8 mouse cellular contexts compared by ENCODE assay signal in the genomic region with DNA sequence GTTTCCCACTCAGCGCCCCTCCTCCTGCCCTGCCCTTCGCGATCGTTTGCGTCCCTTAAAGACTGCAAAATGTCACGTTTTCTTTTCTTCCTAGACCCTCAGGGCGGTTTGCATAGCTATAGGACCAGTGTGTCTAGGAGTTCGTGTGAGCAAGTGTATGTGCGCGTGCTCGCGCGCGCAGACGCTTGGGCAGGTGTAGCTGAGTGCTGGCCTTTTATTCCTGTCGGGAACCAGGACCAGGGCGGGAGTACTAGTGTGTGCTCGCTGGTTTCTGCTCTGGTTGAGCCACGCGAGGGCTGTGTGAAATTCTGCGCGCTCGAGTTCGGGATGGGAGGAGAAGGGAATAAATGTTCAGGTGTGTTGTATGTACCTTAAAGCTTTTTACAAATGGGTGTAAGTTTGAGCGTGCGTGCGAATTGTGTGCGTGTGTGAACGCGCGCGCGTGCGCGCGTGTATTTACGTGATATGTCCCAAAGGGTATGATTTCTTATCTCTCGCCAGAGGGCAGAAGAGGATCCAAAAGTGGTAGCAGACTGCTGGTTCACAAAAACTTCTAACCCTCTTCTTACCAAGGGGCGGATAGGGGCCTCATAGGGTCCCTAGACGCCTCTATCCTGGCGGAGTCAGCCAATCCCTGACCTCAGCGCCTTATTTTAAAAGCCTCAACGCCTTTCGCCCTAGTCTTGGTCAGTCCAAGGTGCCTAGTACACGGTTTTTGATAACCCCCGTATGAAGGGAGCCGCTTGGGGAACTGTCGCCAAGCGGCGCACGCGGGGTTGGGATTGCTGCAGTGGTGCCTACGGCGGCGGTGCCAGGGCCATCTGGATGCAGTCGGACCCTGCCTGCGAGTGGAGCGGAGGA. TPM values are rescaled to one million over a fixed set of nuclear protein-coding genes. Genes with fewer than 3 reads are reported as not detected.
A peak's percentile ranks its signal among the peaks of the same experiment; 100 is the strongest.
DNase-seq lines count a peak whose midpoint lies in the region; ATAC-seq lines count a peak whose summit lies in the region.

No protein-coding gene starts in this region.

- peaks cover 9% of the 10 kb centered on the region for H3K4me1 ChIP-seq in brown adipose tissue, adult 24 weeks (ENCODE audit: control insufficient read depth, insufficient read depth, insufficient read length, low read length)
- H3K4me1 ChIP-seq in heart, embryonic 12.5 days (replicated peaks), result peaks cover 44% of the 10 kb centered on the region
- peaks cover 44% of the 10 kb centered on the region for H3K4me1 ChIP-seq in kidney, embryonic 16.5 days (ENCODE audit: insufficient read depth, low read length)

- H3K36me3 ChIP-seq in heart, embryonic 12.5 days, result no peaks in the 10 kb centered on the region
- H3K36me3 ChIP-seq in kidney, embryonic 16.5 days (ENCODE audit: insufficient read depth, low read length), result no peaks in the 10 kb centered on the region

- H3K27me3 ChIP-seq in heart, embryonic 12.5 days (replicated peaks), result peaks cover 80% of the 10 kb centered on the region
- H3K27me3 ChIP-seq in kidney, embryonic 16.5 days (ENCODE audit: insufficient read depth, low read length), result peaks cover 64% of the 10 kb centered on the region

- H3K27ac ChIP-seq in brown adipose tissue, adult 24 weeks (replicated peaks; ENCODE audit: low read depth, low read length), result no peak overlapping the region
- H3K27ac ChIP-seq in heart, embryonic 12.5 days (ENCODE audit: poor library complexity, severe bottlenecking), result no peak overlapping the region
- no peak overlapping the region for H3K27ac ChIP-seq in kidney, embryonic 16.5 days (ENCODE audit: low read length)

- peak overlapping the region; percentile 69 for H3K4me3 ChIP-seq in brown adipose tissue, adult 24 weeks (ENCODE audit: insufficient read depth, low read depth, low read length)
- H3K4me3 ChIP-seq in heart, embryonic 12.5 days, result peak overlapping the region; percentile 53
- peak overlapping the region; percentile 65 for H3K4me3 ChIP-seq in kidney, embryonic 16.5 days (ENCODE audit: low read length)

- 1% methylated on average over 58 of the region's 58 CpGs for WGBS in heart, embryonic 12.5 days
- under 1% methylated on average over 58 of the region's 58 CpGs for WGBS in kidney, embryonic 16.5 days

- peak; percentile 64 for DNase-seq in right cerebral cortex, postnatal 25 days
- no peak for DNase-seq in right cerebral cortex, postnatal 14 days
- DNase-seq in lung, postnatal 14 days, result peak; percentile 39
- DNase-seq in right cerebral cortex, postnatal 4 days, result peak; percentile 53
- DNase-seq in ovary, postnatal 10 days (ENCODE audit: low spot score), result no peak

- 0 out of 2 replicates have a peak overlapping the region, but pooled peaks have one; percentile 53 for H3K9ac ChIP-seq in heart, embryonic 12.5 days
- H3K9ac ChIP-seq in kidney, embryonic 16.5 days (replicated peaks; ENCODE audit: low read length), result peak overlapping the region; percentile 31; the same call in 1 of the 2 replicates

- H3K4me2 ChIP-seq in heart, embryonic 12.5 days, result peak overlapping the region; percentile 92
- H3K4me2 ChIP-seq in kidney, embryonic 16.5 days (replicated peaks; ENCODE audit: low read depth, low read length), result peak overlapping the region; percentile 82

- ATAC-seq in heart, embryonic 12.5 days (ENCODE audit: insufficient number of reproducible peaks, low FRiP score), result no peak
- ATAC-seq in kidney, embryonic 16.5 days (ENCODE audit: low FRiP score, low TSS enrichment), result peak; percentile 10; the same call in 1 of the 2 replicates

- H3K9me3 ChIP-seq in heart, embryonic 12.5 days (replicated peaks), result no peaks in the 10 kb centered on the region
- no peaks in the 10 kb centered on the region for H3K9me3 ChIP-seq in kidney, embryonic 16.5 days (ENCODE audit: low read length)

RNA-seq across cellular contexts. Expression of a gene that starts 1.1 kb away (rescaled TPM):
- 1.5 TPM in 1 of 2 replicates, not detected in the other for polyA plus RNA-seq in brown adipose tissue, adult 24 weeks (2012; ENCODE audit: insufficient read depth, insufficient read length, missing spikeins)
- polyA plus RNA-seq in heart, embryonic 12.5 days (2016; fragmentation: Nextera tagmentation; extraction: Ambion mirVana), result 0.67 and 1.2 TPM in 2 replicates
- polyA plus RNA-seq in kidney, embryonic 16.5 days (2015; fragmentation: Nextera tagmentation; extraction: Ambion mirVana), result 1.0 and 1.5 TPM in 2 replicates

RNA-seq across cellular contexts. Expression of a gene that starts 48.7 kb away (rescaled TPM):
- 18.5 and 18.6 TPM in 2 replicates for polyA plus RNA-seq in brown adipose tissue, adult 24 weeks (2012; ENCODE audit: insufficient read depth, insufficient read length, missing spikeins)
- 33.6 and 35.0 TPM in 2 replicates for polyA plus RNA-seq in heart, embryonic 12.5 days (2016; fragmentation: Nextera tagmentation; extraction: Ambion mirVana)
- 57.4 and 58.0 TPM in 2 replicates for polyA plus RNA-seq in kidney, embryonic 16.5 days (2015; fragmentation: Nextera tagmentation; extraction: Ambion mirVana)

RNA-seq across cellular contexts. Expression of a gene that starts 49.0 kb away (rescaled TPM):
- polyA plus RNA-seq in brown adipose tissue, adult 24 weeks (2012; ENCODE audit: insufficient read depth, insufficient read length, missing spikeins), result 2.6 and 3.5 TPM in 2 replicates
- polyA plus RNA-seq in heart, embryonic 12.5 days (2016; fragmentation: Nextera tagmentation; extraction: Ambion mirVana), result 21.8 and 23.0 TPM in 2 replicates
- polyA plus RNA-seq in kidney, embryonic 16.5 days (2015; fragmentation: Nextera tagmentation; extraction: Ambion mirVana), result 15.6 and 17.8 TPM in 2 replicates

Comparison
In these comparisons a context has a peak if more than half of its experiments do, and no peak if none do; other contexts are left out.
1. DNase-seq: peak in right cerebral cortex, postnatal 25 days (single experiment), lung, postnatal 14 days (single experiment) and right cerebral cortex, postnatal 4 days (single experiment); none in right cerebral cortex, postnatal 14 days (single experiment) and ovary, postnatal 10 days (single experiment).
2. Peak in every context shown above with its lines, with median percentiles within 50 percentile points of each other: H3K4me3 ChIP-seq.